Mouse (Mus musculus): ENCODE measurements at regions not wholly inside any gene's neighbourhood (a gene's known extent, or its start where the extent isn't known, plus 50 kb on each side); places are given as distances from the start of the nearest gene placed in this dataset.
A peak's percentile ranks its signal among the peaks of the same experiment; 100 is the strongest.

DNA sequence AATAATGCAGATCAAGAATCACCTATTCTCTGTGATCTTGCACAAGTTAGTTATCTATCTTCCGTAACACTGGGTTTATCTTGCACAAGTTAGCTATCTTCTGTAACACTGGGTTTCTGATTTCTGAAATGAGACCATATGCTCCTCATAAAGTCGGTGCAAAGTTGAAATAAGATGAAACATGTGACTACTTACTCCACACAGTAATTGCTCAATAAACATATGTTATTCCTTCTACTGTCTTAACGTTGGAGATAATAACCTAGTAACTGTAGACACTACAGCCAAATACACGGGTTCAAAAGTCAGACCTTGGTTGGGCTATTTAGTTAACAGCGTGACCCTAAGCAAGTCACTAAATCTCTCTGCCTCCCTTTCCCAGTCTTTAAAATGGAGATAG lies 65.8 kb upstream of the Atp11b start:
- no peak for DNase-seq (ENCODE audit: low read depth in 1 of 2, low spot score in 2 of 2)

DNA sequence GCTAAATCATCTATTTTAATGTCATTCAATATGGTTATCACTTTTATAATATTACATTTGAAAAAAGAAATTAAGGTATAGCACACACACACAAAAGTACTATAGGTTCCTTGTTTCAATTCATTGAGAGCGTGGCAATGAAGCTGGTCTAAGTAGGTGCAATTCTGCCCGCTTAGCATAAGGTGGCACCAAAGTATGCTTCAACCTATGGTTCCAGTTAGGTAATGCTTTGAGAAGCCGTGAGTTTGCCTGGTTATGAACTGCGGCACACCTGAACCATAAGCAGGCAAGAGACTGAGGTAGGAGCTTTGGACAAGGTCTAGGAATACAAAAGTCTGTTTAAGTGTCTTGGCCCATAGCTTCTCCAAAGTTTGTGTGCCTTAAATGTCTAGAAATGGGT lies 65.1 kb upstream of the Atp11b start:
- DNase-seq (ENCODE audit: low read depth in 1 of 2, low spot score in 2 of 2): no peak

DNA sequence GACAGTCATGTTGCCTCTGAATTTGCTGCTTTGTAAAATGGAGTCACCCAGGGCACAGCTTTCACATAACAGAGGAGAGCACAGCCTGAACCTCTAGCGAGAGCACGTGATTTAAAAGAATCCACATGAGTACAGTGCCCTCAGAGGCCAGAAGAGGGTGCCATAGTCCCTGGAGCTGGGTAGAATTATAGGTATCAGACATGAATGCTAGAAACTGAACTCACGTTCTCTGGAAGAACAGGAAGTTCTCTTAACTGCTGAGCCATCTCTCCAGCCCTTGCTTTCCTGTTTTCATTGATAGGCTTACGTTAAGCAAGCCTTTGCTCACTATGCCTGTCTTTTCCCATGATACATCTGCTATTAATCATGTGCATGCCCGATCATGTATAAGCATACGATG lies 60.9 kb upstream of the Atp11b start:
- peak; percentile 42 to 72 for DNase-seq (ENCODE audit: low read depth in 1 of 2, low spot score in 2 of 2)

DNA sequence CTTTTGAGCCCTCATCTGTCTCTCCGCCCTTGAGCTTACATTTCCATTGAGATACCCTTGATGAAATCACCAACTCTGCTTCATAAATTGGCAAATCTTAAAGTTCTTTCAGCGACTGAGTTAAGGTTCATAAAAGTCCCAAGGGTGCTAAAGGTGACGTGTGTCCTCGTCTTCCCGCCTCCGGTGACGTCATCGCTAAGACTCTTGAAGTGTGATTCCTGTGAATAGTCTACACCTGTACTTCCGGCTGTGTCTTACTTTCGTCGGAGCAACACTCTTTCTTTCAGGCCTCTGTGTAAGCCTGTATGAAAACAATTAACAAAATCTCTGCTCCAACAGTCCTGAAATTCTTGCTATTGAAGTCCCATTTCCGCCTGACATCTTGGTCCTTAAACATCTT lies 60.4 kb upstream of the Atp11b start:
- DNase-seq (ENCODE audit: low read depth in 1 of 2, low spot score in 2 of 2): no peak

DNA sequence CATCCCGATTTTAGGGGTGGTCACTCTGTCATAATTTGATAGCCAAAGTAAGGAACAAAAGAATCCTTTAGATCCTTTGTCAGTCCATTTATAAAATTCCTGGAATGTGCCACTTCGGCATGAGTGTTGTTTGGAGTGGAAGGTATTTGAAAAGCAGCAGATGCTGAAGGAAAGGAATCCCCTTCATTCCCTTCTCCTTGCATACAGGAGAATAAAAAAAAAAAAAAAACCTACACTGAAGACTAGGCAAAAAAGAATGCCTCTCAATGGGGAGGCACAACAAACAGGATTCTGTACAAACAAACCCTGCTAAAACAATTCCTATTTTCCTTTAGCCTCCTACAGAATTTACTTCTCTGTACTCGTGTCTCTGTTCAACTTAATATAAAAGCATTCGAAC lies 59.7 kb upstream of the Atp11b start:
- no peak for DNase-seq (ENCODE audit: low read depth in 1 of 2, low spot score in 2 of 2)

DNA sequence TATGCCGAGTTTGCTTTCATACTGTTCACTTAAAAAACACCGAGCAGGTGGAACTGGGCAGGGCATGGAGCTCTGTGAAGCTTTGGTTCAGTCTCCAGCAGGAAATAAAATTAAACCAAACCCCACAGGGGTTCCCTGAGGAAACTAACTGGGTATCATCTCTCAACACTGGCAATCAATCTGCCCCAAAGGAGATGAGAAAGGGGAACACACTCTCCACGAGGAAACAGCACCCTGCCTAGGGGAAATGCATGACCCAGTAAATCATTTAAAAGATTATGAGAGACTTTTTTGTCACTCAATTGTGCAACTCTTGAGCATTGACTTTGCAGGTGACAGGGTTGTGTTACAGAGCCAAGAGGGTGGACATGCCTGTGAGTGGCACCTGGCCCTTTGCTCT lies 58.0 kb upstream of the Atp11b start:
- no peak for DNase-seq (ENCODE audit: low read depth in 1 of 2, low spot score in 2 of 2)

DNA sequence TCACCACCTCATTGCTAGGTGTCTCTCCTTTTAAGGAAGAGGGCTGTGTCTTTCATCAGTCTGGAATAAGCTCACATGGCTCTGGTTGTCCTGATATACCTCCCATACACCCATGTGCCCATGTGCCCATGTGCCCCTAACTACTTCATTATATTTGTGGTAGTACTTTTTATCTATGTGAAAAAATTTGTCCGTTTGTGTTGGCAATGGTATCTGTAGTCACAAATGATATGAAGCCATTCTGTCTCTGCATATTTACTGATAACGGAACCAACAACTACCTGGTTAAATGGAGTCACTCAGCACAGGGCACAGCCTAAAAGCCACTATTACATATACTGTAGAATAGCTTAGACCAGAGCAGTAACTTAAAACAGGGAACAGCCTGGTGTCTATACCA lies 54.6 kb upstream of the Atp11b start:
- no peak for DNase-seq (ENCODE audit: low read depth in 1 of 2, low spot score in 2 of 2)

DNA sequence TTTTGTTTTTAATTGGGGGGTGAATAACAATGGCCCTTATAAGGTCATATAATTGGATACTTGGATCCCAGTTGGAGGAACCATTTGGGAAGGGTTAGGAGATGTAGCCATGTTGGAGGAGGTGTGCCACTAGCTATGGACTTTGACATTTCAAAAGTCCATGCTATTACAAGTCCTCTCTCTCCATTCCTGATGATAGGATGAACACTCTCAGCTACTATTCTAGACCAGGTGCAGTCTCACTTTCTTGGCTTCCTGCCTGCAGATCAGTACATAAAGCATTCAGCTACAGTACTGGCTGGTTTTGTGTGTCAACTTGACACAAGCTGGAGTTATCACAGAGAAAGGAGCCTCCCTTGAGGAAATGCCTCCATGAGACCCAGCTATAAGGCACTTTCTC lies 53.9 kb upstream of the Atp11b start:
- no peak for DNase-seq (ENCODE audit: low read depth in 1 of 2, low spot score in 2 of 2)

DNA sequence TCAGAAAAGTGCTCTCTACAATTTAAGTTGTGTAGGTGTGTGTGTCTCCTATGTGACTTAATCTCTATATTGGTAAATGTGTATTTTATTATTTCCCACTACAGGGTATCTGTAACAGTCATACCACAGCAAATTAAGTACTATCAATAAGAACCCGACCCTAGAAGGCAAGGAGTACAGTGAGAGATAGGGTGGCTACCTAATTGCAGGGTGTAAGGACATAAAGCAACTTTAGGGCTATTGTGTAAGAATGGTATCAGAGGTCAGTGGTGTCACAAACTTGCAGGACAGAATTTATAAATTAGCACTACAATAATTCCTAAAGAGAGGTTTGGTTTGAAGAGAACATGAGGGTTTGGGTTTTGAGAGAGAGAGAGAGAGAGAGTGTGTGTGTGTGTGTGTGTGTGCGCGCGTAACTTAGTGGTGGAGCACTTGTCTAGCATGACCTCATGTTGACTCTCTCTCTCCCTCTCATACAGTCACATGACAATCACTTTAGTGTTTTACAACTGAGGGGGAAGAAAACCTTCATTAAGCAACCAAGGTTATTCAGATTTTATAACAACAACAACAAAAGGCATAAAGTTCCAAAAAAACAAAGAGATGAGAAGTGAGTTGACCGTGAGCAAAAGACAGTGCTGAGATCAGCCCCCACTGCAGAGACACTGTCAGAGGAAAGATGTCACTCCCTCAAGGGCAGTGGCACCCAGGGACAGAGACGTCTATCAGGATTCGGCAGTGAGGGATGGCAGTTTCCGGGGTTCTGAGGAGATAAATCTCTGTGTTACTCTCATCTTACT lies 50.2 kb upstream of the Atp11b start:
- no peak for DNase-seq (ENCODE audit: low read depth in 1 of 2, low spot score in 2 of 2)
